Mouse (Mus musculus) T-helper 2 cell (primary cell): ENCODE data around the gene Olfr1324.
"Not testable (repeated sequence)": the region's sequence is repeated elsewhere in the genome, so short reads cannot be mapped to it uniquely, and the experiment has no call there.

ENCODE experiments used
- in situ Hi-C: fragments of 300-600 bp; cut with MboI, MseI; formaldehyde crosslinking; loops from one replicate; pipeline ENCODE4 v1.15.1; 2025; ENCODE audit warnings: high pct_unique_total_duplicates

Gene Olfr1324

DNA sequence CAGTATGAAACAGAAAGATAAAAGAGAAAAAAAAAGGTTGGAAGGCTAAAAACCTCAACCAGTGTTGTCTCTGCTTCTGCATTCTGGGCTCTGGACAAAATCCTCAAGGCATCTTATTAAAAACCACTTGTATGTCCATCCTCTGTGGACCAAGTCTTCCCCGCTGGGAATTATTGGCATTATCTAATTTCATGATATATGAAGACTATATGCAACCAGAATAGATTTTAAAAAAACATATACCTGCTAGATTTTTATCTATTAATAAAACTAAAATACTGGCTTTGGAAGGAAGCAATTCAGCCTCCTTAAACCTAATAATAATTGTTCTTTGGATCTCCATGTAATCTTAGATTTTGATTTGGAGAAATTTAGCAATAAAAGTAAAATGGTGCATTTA is at the start of gene Olfr1324:
Olfr1324 (minus strand) TSS at position 101 of the 400 bp plus-strand sequence.
- in situ Hi-C loops = no loop called here

DNA sequence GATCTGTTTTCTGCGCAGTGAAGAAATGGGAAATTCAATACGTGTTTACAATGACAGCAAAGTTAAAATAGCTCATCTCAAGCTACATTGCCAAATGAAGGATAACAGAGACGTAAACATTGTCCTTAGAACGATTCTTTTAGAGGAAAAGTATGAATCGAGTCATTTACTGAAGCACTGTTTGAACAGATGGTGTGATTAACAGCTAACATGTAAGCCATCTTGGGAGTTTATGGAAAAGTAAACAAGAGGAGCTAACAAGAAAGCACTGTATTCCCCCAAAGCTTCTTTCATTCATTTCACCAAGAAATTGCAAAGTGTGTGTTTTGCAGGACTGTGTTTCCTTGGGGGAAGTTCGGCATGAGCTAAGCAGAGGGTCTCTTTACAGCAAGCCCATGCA is 42.0 kb upstream of the Olfr1324 start:
- in situ Hi-C loops = not testable (repeated sequence)

- in situ Hi-C loops = no loop called here
Observed at GRCm38 (mm10) chrX:50456136-50456535, 27.8 kb upstream of the Olfr1324 start.

DNA sequence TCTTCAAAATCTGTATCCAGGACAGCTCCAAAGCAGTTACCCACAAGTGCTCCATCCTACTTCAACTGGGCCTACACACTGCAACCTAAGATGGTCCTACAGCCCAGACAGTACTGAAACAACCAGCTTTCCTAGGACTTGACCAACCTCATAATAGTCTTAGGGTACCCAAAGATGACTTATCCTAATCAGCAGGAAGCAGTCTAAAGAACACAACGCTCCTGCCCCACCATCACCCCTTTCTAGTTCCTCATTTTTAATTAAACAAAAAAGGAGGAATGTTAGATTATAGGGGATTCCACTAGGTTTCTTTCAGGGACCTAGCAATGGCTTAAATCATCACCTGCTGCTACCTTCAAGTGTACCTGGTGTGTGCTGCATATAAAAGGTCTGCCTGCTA is 15.1 kb upstream of the Olfr1324 start:
- in situ Hi-C loops = no loop called here

DNA sequence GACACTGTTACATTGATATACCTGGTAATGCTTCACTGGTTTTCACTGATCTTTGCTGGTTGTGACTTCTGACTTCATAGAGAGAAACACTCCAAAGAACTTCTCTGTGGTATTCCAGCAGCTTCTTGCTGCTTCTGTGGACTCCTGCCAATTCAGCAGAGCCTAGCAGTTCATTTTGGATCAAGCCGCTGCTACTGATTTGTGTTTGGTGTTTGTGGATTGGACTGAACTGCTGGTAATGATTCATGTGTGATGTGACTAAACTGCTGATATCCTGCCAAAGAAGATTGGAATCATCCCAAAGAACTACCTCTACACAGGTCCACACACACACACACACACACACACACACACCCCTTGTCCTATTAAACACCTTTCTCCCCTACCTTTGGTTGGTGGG is 14.4 kb upstream of the Olfr1324 start:
- in situ Hi-C loops = no loop called here

- in situ Hi-C loops = no loop called here
Observed at GRCm38 (mm10) chrX:50432499-50432898, 4.2 kb upstream of the Olfr1324 start.

DNA sequence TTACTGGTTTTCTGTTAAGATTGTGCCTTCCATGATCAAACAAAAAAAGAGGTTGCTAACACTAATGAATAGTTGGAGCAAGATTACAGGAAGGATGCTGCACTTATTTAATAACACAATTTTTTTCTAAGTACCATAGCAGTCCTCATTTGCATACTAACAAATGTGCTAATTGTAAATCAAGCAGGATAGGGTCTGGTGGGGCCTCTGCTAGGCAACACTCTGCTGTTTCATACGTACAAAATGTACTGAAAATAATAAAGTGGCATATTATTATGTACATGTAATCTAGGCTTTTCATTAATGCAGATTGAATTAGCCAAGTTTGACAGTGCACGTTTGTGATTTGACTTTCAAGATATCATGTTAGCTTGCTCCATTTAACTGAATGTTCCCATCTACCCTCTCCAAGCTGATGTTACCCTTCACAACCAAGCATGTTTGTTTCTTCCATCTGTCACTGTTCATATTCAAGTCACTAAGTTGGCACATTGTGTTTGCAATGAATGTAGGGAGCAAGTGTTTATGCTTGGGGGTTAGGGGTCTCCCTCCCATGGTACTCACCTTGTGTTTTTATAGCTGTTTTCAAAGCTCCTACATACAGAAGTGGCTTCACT is 478 bp downstream of the Olfr1324 start:
- in situ Hi-C loops = no loop called here

DNA sequence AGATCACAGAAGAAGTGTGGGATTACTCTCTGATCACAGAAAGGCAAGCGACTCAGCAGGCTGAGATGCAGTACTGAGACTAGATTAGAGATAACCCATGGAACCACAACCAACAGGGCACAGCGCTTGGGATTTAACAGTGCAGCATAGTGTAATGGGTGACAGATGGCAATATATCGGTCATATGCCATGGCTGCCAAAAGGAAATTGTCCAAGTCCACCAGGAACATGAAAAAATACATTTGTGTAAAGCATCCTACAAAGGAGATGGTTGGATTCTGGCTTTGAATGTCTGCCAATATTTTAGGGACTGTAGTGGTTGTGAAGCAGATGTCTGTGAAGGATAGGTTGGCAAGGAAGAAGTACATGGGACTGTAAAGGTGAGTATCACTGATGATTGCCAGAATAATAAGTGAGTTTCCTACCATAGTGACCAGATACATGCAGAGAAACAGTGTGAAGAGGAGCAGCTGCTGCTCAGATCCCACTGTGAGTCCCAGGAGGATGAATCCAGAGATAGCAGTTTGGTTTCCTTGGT is 2.3 kb downstream of the Olfr1324 start:
- in situ Hi-C loops = no loop called here

DNA sequence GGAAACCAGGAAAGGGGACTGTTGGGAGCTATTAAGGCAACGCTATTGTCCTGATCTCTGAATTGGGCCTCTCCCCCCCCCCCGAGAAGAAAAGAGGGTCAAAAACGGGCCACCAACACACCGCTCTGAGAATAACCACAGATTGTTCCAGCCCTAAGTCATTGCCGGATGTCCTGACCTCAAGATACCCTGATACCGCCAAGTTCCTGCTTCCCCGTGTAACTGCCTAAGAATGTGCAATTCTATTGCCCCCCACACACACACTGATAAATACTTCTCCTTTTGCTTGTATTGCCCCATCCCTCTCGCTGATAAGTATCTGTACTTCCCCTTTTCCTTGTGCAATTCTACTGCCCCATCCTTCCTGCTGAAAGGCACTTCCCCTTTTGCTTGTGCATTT is 17.9 kb downstream of the Olfr1324 start:
- in situ Hi-C loops = not testable (repeated sequence)

DNA sequence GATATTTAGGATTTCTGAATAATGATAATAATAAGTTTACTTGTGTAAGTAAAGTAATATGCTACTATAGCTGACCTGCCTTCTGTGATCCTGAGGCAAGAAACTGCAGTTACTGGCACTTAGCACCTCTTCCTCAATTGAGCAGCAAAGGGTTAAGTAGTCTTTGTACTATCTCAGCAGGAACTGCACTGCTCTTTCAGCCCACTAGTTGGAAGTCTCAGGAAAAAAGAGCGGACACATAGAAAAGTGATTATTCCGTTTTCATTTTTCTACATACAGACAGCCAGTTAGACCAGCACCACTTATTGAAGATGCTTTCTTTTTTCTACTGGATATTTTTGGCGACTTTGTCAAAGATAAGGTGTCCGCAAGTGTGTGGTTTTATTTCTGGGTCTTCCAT is 37.7 kb downstream of the Olfr1324 start:
- in situ Hi-C loops = not testable (repeated sequence)

DNA sequence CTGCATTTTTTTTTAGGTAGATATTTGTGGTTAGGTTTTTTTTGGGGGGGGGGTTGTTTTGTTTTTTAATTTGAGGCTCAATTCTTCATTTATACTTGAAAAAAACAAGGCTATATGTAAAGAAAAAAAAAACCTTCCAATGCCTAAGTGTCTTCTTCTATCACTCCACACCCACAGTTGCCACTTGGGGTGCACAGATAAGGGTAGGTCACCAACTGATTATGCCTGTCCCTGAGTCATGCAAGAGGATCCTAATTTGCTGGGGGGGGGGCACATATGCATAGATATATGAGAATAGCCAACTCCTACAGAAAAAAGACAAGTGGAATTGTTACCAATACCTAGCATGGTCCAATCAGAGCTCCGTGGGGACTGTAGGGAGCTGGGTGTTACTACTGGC is 53.3 kb downstream of the Olfr1324 start:
- in situ Hi-C loops = no loop called here
